Mouse (Mus musculus) layer of hippocampus, adult 9-10 months (tissue): Measurements from ENCODE around the gene Zfp213.

Source experiments
- DNase-seq: peaks from one replicate; pipeline ENCODE4 v3.0.0; 2022; ENCODE audit warnings: low spot score

Zfp213 gene

DNA sequence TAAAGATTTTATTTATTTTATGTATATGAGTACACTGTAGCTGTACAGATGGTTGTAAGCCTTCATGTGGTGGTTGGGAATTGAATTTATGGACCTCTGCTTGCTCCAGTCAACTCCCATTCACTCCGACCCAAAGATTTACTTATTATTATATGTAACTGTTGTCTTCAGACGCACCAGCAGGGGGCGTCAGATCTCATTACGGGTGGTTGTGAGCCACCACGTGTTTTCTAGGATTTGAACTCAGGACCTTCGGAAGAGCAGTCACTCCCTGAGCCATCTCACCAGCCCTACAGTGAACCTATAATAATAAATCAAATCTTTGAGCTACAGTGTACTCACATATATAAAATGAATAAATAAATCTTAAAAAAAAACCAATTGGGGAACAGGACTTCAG lies 8.0 kb upstream of the Zfp213 start:
- DNase-seq, result no peak

DNA sequence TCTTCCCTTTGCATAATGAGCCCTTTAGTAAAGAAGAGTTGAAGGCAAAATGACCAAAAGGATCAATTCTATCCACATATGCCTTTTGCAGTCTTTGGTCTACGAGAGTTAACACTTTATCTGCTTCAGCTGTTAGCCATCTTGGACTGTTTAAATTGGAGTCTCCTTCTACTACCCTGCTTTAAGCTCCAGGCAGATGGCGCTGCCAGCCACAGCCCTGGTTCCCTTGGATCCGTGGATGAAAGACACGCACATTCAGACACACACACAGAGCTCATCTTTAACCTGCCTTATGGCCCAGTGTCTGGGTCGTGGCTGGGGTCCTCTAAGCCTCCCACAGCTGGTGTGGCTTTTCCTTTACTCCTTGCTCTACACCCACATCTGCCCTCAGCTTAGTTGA lies 7.0 kb upstream of the Zfp213 start:
- no peak for DNase-seq

DNA sequence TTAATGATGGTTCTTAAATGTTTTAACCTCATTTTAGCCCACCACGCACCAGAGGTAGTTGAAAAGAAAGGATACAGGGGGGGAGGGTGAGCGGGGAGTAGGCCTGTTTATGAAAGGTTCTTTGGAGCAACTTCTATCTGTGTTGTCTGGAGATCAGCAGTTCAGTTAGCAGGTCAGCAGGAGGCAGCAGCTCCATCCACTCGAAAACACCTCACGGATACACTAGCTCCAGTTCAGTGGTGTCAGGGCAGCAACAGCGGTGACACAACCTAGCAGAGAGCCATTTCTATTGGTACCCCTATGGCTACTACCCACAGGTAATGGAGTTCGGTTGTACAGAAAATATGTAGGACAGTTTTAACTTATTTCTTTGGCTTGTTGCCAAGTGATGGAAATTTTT lies 6.0 kb upstream of the Zfp213 start:
- no peak for DNase-seq

DNA sequence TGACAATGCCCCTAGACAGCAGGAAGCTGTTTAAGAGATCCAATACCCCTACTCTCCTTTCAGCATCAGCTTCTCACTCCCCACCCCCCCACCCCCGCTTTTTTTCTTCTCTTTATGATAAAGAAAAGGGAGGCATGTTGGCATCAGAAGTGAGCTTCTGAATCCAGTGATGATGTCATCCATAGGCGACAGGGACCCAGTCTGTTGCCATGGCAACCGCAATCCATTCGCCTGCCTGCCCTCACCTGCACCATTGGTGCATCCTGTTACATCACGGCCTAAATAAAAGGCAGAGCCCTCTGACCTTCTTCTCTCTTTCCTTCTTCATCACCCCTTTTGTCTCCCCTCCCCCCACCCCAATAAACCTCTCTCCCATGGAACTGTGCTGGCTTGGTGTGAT lies 4.3 kb upstream of the Zfp213 start:
- no peak for DNase-seq

DNA sequence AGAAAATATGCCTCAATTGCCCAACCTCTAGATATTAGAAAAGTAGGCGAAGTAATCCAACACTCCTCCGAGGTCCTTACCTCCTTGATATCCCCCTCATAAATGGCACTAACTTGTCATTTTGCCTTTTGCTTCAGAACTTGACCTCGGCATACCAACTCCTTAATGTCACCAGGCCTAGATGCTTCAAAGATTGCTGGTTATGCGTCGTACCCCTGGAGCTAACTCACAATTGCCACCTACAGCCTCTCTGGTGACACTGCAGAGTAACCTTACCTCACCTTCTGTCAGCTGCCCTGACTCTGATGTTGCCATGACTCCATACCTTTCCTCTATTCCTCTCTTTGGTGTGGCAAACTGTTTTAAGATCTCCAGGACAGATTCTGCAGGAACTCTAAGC lies 2.7 kb upstream of the Zfp213 start:
- no peak for DNase-seq

DNA sequence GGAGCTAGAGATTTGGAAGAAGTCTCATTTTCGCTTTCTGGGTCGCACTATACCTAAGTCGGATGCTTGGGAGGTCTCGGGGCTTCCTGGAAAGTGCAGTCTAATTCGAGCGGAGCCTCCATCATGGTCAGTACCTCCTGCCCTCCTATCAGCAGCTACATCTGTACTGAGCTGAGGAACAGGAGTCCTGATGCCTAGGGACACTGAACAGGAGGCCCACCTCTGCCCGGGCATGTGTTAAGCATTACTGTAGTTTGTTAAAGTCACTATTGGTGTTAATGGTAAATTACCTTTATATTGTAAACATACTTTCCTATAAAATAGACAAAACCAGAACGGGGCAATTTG lies 304 bp upstream of the Zfp213 start:
- no peak for DNase-seq

DNA sequence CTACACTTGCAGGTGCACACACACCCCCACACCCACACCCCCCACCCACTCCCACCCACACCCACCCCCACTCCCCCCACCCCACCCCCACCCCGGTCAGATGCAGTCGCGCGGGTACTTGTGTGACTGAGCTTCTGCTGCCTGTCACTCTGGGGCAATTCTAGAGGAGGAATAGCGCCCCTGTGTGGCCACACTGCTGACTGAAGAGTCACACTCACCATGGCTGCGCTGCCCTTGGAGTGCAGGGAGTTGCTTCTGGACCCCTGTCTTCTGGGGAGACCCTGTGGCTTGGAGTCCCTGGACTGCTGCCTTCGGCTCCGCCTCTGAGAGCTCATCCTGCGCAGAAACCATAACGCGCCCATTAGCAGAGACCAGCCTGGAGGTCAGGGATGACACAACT lies 4.3 kb downstream of the Zfp213 start:
- no peak for DNase-seq

DNA sequence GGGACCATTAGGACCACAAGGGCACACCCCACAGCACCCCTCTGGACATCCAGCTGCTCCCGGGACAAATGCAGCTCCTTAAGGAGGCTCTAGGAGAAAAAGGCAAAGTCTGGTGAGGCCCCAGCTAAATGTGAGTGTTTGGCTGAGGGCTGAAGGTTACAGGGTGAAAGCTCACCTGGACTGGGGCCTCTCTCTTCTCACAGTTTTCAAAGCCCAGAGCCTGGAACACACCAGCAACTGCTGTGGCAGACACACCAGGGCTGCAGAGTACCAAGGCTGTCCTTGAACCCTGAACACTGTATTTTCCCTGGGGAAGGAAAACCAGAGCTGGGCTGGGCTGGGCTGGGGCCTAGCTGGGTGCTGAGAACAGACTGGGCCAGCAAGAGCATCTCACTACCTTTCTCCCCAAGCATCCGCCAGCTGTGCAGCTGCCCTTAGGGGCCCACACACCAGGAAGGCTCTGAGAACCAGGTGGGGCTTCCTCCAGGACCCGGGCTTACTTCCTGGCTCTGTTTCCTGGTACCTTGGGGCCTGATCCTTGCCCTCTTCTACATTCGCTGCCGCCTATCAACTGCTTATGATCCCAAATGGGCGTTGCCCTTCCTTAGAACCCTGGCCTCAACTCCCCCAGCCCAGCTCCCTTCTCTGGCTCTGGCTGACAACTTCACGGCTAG lies 8.7 kb downstream of the Zfp213 start:
- no peak for DNase-seq

DNA sequence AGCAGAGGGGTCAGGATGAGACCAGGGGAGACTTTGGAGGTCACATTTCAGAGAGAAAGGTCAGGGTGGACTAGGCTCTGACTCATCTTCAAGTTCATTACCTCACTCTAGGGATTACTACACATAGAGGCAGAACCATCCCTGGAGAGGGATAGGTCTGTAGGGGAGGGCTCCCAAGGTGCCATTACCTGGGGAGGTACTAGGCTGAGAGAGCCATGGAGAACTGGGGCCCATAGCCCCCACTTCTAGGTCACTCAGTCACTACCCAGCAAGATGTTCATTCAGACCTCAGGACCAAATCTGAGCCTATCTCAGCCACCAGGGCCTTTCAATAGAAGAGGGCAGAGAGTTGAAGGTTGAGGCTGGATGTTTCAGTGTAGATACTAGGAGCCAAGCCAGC lies 9.7 kb downstream of the Zfp213 start:
- no peak for DNase-seq

DNA sequence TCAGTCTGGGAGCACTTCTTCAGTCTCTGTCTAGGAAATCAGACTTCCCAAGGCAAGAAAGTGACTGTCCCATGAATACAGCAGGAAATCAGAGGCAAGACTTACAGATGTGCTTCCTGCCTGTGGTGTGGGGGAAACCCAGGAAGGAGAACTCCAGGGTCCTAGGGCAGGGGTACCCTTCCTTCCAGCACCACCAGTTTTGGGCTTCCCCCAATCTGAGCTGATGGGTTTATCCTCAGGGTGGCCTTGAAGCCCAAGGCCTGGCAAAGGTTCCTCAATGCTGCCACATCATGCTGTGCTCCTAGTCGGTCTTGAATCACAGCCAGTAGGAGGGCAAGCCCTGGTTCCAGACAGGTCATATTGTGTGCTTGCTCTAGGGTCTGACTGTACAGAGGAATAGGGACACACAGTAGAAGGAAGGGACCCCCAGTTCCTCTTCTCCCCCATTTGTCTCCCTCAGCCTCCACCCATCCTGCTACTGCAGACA lies 10.4 kb downstream of the Zfp213 start:
- DNase-seq, result no peak

DNA sequence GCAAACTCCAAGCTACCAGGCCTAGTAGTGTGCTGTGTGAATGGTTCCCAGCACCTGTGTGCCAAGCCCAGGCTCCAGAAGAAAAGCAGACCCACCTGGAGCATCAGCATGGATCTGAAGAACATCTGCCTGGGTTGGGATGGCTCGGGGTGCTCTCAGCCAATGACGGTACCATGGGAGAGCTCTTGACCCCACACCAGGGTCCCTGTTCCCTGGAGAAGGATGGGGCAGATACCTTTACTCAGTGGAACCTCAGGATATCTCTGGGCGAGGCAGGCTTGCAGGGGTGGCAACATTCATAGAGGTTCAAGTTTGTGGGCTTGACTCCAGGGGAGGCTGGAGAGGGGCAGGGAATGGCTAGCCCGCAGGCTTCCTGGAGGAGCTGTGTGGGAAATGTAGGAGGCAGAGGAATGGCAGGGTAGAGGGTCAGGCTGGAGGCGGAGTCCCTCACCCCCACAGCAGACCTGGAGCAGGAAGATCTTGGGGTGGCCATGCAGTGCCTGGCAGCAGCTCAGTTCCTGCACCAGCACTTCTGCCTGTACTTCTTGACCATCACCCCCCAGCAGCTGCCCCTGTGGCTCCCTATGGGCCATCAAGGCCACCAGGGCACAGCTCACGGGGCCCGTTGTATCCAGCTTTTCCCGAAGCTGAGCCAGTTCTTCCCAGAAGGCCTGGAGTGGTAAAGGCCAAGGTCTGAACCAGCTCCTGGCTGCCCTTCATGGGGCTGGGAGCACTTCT lies 11.0 kb downstream of the Zfp213 start:
- DNase-seq, result no peak

DNA sequence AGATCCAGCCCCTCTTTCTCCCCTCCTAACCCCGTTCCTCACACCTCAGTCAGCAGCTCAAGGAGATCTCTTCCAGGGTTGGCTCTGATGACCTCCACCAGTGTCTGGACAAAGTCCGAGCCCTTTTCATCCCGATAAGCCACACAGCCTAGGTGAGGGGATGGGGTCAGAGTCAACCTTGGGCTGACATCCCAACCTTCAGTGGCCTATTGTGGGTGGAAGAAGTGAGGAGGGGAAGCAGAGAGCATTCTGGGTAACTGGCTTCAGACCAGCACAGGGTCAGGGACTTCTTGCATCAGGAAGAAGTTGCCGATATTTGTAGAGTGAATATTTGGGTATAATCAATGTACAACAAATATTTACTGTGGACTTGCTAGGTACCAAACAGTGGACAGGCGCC lies 12.1 kb downstream of the Zfp213 start:
- DNase-seq, result no peak

DNA sequence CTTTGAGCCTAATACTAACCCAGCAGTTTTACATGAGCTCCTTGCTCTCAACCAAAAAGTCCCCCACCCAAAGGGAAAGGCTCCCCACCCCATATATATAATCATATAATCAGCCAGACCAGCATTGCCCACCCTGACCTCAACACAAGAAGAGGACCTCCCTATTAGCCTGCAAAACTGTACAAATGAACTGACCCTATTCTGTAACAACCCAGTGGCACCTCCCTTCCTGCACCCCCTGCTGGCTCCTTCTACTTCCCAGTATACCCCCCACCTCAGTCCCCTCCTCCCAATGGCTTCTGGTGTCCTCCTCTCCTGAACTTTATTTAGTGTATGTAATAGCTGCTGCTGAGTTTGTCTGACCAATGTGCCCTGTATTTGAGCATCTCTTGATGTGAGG lies 12.6 kb downstream of the Zfp213 start:
- DNase-seq, result no peak

DNA sequence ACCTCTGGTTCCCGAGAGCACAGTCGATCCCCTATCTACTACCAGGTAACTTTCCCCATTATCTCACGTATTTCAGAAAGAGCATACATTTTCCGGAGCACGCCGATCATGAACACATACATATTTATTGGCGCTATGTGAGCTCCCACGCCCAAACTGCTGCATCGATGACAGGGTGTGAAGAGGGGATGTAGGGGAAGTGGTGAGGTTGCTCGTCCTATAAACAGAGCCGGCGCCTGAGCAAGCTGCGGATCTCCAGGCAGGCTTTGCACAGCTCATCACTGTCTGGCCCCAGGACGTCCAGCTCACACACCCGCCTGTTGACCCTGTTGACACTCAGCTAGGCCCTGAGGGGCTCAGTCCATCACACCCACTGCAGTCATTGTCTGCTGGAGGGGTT lies 13.2 kb downstream of the Zfp213 start:
- no peak for DNase-seq

DNA sequence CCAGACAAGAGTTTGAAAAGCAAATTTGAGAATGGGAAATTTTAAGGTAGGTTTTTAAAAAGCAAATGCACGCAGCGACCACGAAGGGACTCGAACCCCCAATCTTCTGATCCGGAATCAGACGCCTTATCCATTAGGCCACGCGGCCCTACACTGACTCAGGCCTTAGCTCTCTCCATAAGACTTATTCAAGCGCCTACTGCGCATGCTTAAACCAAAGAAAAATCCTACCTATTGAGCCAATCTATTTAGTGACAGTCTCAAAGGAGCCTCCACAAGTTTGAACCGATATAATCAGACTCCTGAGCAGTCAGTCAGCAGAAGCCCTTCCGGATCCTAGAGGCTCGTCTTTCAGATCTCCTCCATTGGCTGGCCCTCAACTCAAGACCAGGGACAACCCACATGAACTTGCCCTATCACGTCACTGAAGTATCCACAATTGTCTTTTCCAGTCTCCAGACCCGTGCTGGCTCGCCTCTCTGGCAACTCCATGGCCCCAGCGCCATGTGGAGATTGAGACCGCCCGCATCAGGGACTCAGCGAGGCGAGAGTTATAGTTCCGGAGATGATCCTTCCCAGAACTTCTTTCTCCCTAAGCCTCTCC lies 13.7 kb downstream of the Zfp213 start:
- peak; percentile 99 for DNase-seq

DNA sequence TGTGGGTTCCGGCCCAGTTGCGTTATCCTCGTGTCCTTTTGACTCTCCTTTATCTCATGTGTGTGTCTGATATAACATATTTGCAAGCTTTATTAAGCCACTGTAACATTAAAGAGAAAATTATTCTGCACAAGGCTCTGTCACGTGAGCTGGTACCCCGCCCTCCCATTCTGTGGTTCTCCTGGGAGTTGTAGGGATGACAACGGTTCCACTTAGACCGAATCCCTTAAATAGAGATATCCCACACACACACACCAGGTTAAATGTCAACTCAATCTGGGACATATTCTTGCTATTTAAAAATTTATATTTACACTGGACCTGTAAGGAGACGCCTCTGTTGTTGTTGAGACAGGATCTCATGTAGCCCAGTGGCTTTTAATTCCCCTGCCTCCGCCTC lies 14.6 kb downstream of the Zfp213 start:
- DNase-seq, result no peak

DNA sequence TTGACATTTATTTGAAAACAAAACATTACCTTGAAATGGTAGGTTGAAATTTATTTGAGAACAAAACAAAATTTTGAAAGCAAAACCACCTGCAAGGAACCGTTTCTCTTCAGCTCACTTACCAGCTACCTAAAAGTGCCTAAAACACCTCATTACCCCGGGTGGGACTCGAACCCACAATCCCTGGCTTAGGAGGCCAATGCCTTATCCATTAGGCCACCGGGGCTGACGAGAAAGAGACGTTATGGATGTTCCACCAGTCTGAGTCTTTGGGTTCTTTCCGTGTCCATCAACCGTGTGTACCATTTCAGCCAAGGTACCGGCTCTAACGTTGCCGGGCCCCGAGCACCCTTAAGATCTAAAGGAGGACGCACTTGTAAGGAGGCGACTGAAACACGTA lies 15.4 kb downstream of the Zfp213 start:
- DNase-seq, result peak; percentile 82

DNA sequence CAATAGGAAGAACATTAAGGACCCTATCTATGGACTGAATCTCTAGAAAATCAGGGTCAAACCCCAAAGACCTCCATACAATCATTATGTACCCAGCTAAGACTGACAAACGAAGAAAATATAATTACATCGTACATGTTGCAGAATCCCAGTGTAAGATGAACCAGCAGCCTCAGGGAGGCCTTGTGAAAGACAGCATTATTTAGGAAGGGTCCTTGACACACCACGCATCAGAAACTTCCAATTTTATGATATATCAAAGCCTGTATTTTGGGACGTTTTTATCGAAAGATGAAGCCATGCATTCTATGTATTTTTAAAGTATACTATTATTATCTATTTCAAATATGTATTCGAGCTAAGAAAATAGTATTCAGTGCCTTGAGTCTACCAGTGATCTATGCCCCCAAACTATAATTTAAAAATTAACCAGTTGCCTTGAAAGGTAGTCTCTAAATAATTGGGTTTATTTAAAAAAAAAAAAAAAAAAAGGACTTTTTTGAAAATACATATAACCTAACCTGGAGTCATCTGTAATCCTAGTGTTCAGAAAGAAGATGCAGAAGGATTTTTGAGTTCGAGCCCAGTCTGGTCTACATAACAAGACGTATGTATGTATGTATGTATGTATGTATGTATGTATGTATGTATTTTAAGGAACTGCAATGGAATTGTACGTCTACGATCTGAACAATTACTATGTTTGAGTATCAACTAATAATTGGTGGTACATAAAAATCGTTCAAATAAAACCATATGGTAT lies 16.2 kb downstream of the Zfp213 start:
- no peak for DNase-seq

DNA sequence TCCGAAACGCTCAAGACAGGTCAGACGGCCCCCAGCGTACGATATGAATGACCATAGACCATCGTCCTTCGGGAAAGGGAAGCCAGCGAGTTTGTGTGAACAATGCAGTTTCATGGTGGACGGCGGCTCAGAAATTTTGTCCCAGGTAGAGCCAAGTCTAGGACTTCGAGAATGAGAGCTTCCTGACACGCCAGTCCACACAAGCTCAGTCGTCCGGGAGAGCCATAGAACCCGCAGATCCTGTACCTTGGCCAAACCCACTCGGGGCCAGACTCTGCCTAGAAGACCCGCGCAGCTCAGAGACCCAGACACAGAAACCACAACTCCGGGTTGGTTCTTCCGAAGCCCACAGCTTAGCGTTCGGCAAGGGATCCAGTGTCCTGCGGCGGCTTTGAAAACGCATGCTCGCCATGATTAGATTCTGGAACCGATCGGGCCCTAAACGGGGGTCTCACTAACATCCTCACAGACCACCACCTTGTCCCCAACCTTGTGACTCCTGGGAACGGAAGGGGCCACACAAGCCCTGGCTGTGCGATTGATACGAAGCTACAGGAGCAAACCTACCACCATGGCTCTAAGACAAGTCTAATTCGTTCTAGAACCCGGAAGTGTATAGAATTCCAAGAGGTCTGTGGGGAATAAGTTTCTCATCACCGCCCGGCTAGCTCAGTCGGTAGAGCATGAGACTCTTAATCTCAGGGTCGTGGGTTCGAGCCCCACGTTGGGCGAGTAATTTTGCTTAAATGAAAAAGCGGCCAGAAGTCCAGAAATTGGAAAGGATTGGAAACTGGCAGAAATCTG lies 17.1 kb downstream of the Zfp213 start:
- peak; percentile 83 for DNase-seq

DNA sequence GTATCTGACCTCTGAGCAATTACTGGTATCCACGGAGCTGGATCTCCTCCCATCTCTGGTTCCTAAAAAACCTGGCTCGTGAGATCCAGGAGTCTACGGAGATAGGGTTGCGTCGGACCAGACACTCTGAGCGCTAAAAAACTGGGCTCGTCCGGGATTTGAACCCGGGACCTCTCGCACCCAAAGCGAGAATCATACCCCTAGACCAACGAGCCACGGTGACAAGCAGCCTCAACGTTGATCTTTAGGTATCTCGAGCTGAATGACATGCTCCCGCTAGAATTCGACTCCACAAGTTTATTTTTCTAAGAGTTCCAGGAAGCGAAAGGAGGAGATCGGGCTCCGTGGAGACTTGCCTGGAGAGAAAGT lies 17.7 kb downstream of the Zfp213 start:
- peak; percentile 66 for DNase-seq

DNA sequence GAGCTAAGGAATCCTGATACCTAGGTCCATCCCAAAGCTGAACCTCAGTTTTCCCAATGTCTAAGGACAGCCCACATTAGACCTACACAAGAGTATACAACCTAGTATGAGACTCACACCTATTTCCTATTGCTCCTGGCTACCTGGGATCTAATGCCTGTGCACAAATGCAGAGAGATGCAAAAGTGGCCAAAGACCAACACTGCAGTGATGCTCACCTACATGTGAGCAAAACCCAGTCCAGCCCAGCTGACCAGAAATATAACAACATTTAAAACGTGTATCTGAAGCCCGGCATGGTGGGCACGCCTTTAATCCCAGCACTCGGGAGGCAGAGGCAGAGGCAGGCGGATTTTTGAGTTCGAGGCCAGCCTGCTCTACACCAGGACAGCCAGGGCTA lies 18.2 kb downstream of the Zfp213 start:
- no peak for DNase-seq

DNA sequence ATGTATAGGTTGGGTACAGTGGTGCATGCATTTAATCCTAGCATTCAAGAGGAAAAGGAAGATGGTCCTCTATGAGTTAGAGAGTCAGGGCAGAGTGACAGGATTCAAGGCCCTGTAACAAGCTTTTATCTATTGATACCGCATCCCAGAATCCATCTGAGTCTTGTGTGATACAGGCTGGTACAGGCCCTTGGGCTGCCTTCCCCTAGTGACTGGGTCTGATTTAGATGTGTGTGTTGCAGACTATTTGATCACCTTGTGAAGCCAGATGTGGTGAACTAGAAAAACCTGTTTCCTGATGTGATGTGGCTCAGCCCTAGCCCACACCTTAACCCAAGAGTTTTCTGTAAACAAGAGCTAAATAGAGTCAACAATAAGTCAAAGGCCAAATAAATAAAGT lies 19.3 kb downstream of the Zfp213 start:
- no peak for DNase-seq
